Mouse (Mus musculus): ENCODE measurements around the gene Far2.

- no peak for TF ChIP-seq POLR2A (IDR thresholded peaks at IDR 0.05; ENCODE audit: borderline replicate concordance, low read depth, low read length)
- no peak for TF ChIP-seq CTCF (IDR thresholded peaks at IDR 0.05; ENCODE audit: low read depth, low read length)
These were observed 86.5 kb downstream of the Far2 start for GRCm38 (mm10) chr6:148133536-148133935.

Data from bone marrow macrophage, adult 2 months (primary cell).